Mouse (Mus musculus) frontal cortex, postnatal 36 days (tissue): ENCODE measurements at regions not wholly inside any gene's neighbourhood (a gene's known extent, or its start where the extent isn't known, plus 50 kb on each side); places are given as distances from the start of the nearest gene placed in this dataset.
A peak's percentile ranks its signal among the peaks of the same experiment; 100 is the strongest.

Experiments used
- DNase-seq, 2 experiments: peaks; one replicate each; pipeline ENCODE4 v3.0.0; 2022; ENCODE audit warnings: low spot score in 2 of 2

DNA sequence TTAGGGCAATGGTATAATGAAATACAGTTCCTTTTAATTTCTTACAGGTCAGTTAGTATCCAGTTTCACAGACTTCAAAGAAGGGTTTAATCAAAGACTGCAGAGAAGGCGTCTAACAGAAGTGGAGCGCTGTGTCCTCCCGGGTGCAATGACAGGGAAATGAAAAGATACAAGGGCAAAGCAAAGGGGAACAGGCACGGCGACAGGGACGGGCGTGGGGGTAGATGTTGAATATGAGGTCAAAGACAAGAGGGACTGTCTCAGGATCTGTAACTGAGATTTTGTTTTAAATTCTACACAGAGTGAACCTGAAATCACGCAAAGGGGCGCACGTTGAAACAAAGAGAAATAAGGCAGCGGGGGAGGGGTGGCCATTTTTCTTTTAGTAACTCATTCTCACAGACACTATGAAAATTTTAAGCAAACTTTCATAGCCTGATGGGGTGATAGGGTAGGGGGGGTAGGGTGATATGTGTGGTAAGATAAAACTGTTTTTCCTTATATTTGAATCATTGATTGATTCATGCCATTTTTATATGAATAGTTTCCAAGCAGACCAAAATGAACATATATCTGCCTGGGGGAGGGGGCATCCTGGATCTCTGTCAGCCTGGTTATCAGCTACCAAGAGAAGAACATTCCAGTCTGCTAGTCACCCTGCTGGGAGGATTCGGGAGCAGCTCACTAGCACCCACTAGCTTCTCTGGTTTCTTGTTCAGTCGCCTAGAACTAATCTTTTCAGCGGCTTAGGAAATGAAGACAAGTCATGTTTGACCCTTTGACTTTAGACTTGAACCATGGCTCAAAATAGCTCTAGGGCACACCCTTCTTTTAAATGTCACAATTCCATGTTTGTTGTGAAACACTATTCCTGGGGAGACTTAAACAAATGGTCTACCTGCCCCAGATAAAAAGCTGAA, 139.1 kb upstream of the Map3k7 start:
- no peak for DNase-seq

DNA sequence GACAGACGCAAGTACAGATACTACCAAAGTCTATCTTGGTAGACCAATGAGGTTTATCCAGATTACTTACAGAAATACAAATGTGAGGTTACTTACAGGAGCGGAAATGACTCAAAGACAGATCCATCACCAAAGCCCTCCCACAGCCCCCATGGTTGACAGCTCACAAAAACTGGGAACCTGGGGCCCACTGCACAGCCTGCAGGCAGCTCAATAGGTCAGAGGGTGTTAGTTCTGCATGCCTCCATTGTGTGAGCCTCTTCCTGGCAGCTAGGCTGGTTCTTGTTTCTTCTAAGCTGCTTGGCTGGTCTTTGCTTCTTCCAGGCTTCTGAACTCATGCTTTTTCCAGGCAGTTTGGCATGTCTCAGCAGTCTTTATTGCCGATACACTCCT, 138.5 kb upstream of the Map3k7 start:
- no peak for DNase-seq

DNA sequence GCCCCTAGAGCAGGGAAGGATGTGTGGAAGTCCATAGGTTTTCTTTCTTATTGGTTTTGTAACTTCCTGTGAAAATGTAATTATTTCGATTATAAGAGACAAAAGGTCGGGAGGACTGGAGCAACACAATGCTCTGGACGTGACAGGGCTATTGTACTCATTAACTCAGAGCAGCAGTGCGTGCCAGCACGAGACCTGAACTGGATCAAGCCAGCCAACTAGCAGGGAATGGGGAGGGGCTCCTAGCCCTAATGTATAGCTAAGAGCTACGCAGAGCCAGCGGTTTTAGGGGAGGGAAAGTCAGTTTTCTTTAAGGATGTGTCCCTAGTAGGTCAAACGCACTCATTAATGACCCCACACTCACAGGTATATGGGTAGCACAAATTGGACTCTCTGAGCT, 137.2 kb upstream of the Map3k7 start:
- no peak for DNase-seq

DNA sequence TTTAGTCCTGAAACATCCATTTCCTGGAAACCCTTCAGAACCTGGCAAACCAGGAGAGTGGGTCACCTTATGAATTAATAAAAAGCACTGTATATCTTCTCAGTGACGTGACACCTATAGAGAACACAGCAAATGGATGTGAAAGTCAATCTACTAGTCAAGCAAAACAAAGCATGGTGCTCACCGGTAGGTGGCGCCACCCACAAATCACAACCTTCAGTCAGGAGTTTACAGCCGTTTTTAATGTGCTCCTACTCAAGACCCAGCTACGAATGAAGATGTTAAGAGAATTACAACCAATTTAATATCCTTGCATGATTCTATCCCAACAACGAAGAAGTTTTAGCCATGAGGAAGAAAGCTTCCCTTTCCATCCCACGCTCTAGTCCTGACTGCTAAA, 136.6 kb upstream of the Map3k7 start:
- no peak for DNase-seq

DNA sequence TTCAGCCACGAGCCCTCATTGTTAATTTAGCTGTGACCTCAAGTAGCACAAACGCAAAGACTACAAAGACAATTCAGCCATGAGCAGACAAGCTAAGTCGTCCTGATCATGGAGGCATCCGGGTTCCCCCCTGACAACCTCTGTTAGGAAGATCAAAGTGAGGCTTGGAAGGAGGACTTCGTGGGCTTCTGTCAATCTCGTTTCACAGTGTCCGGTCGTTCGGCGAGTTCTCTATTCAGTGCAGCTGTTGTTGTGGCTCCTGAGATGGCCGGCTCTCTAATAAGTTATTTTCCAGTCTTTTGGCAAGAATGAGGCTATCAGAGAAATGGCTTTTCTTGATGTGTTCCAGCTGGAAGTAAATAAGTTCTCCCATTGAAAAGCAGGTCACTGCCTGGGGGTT, 133.7 kb upstream of the Map3k7 start:
- DNase-seq: no peak

DNA sequence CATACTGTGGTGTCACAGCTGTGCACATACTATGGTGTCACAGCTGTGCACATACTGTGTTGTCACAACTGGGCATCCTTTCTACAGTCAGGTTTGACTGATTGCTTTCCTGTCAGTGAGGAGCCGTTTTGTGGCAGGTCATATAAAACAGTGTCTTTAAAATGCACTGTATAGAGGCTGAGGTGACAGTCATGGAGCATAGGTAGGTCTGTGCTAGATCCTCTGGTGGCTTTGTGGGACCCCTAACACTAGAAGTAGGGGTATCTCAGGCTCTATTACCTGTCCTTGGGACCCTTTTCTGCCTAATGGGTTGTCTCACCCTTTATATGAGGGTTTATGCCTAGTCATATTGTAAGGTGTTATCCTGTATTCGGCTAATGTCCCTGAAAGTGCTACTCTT, 132.4 kb upstream of the Map3k7 start:
- no peak for DNase-seq

DNA sequence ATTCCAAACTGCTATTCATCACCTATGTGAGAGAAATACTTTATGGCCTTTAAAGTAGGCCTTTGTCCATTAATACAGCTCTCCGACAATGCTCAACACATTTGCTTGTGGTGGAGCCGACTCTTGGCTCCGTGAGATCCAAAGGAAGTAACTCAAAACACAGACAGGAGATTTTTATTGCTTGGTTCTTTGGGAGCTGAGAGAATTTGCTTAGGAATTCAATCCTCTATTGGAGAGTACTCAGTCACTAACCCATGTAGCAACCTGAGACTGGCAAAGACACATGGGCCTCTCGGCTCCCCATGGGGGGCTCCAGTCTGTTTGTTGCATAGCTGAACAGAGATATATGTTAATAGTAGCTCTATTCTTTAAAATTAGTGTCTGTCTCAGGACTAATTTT, 130.1 kb upstream of the Map3k7 start:
- no peak for DNase-seq

DNA sequence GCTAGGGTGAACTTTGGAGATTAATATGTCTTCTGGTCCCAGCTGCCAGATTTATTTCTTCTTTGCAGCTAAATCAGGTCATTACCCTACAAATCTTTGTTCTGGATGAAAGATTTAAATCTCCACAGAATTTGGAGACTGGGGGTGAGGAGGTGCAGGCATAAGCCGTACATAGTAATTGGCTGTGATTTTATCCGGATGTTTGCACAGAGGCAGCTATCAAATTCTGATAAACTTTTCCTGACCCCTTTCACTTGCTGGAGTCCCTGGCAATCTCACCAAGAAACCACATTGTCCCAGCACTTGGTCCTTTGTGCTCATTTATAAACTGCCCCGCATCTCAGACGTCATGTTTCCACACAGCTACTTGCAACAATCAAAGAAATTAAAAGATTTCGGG, 128.8 kb upstream of the Map3k7 start:
- DNase-seq: no peak

DNA sequence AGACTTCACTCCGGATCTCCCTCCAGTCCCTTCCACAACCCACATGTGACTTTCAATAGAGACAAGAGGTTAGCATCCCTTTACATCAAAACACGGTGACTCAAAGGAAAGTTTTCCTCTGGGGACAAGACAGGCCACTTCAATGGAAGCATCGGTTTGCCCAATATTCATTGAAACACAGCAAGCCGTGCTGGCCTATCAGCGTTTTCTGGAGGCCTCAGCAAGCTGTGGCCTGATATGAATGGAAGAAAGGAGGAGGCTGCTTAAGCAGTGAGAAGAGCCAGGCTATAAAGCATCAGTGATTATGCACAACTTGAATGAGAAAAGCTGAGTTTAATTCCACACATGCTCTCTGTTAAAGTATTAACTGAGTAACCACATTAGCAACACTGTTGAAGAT, 125.3 kb upstream of the Map3k7 start:
- DNase-seq: no peak

DNA sequence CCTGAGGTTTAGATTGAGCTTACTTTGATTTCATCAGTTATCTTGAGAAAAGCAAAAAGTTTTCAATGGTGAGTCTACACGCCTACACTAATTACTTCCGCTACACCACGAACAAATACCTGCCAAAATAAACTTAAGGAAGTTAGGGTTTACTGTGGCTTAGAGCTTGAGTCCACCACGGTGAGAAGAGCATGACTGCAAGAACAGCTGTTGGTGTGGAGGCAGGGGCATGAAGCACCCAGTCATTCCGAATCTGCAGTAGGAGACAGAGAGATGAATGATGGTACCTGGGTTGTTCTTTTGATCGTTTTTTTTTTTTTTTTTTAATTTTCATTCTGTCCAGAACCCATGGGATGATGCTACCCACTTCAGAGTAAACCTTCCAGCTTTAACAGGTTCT, 114.1 kb upstream of the Map3k7 start:
- no peak for DNase-seq

DNA sequence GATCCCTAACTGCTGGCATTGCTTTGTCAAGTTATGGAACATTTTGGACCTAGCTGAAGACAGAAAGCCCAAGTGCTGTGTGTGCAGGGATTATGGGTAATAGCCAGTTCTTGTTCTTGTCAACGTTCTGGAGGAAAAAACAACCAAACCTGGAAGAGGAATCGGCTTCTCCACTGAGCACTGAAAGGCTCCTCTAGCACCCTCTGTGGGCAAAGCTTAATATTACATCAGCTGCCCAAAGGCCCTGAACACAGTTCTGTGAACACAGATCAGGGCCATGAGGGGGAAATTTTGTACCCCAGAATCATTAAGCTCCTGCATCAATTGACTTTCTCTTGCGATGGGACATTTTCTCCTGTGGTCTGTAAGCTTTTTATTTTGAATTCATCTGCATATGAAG, 112.9 kb upstream of the Map3k7 start:
- DNase-seq: peak; percentile 11 to 25

DNA sequence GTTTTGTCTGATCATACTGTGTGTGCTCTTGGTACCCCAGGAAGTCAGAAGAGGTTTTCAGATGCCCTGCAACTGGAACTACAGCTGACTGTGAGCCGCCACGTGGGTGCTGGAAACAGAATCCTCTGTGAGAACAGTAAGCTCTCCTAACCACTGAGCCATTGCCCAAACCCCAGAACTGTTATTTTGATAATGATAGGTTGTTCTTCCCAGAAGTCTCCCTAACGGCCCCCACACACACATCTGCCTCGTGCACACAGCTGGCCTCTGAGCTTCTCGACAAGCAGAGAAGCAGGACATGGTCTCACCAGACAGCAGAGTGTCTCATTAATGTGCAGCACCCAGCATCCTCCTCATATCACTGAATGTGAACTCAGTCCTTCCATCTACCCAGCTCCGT, 110.0 kb upstream of the Map3k7 start:
- no peak for DNase-seq

DNA sequence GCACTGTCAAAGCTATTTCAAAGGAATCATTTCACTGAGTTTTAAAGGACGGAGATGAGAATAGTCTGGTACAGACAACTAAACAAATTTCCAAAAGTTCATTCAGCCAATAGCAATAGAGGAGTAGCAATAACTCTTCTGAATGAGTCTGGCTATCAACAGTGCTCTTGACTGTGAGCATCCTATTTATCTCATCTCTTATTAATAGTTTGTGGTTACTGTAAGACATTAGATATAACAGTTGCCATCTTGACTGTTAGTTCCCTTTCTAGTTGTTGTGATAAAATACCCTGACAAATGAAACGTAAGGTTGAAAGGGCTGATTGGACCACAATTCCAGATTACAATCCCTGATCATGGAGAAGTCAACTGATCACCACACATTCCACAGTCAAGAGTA, 103.5 kb upstream of the Map3k7 start:
- no peak for DNase-seq

DNA sequence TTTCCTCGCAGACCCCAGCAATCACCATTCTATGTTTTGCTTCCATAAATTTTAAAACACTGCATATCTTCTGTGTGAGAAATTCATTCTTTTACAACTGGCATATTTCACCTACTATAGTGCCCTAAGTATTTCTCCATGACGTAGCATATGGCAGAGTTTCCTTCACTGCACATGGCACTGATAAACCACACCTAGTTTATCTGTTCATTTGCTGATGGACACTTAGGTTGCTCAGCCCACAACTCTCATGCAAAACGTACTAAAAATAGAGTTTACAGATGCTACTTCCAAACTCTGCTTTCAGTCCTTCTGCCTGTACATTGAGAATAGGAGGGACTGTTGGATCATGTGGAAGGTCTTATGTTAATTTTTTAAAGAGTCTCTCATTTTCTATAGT, 102.7 kb upstream of the Map3k7 start:
- no peak for DNase-seq

DNA sequence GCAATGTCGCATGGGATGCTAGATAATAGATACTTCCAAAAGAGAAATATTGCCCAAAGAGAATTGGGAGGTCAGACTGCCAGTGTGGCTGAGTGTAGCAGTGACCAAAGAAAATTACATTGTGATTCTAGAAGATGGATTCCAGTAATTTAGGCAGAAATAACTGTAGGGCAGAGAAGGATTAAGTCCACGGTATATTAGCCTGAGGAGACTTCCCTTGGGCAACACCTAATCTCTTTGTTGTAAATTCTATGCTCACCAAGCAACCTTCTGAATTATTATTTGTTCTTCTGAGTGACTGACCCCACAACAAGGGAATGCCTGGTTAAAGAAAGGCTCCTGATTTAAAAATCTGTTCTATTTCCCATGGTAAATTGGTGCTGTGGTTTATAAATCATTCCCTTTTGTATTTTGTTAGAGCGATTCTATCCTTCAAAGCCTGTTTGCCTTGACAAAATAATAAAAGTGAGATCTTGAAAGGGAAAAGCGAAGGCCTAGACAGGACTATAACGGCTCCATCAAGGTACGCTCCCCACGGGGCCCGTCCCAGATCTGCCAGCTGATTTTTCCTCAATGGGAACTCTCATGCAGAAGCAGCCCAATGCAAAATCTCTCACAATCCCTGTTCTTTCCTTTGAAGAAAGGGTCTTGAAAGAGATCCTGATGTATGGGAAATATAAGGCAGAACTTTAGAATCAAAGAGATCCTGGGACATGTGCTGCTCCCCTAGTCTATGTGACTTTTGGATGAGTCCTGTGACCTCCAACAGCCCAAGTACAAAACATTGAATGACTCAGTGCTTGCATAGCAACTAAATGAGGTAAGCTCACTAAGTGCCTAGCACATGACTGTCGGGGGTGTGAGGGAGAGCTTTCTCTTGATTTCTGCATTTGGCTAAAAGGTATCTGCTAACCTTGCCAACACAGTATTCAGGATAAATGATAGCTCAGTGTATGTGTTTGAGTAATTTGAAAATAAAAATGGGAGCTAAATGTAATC, 90.6 kb upstream of the Map3k7 start:
- DNase-seq: no peak

DNA sequence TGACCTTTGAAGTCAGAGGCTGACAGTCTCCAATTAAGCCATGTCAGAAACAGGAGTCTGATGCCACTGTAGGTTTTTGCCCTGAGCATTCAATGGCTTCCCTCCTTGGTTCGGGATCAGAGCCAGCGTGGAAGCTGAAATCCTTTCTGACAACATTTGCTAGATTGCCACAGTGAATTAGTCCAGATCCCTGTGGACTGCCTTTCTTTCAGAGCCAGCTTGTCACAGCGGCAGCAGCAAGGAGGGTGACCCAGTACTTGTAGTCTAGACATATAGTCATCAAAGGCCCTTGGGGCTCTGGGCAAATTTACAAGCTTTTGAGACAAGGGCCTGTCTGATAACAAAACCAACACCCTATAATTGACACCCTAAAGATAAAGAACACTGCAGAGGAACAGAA, 86.5 kb upstream of the Map3k7 start:
- no peak for DNase-seq

DNA sequence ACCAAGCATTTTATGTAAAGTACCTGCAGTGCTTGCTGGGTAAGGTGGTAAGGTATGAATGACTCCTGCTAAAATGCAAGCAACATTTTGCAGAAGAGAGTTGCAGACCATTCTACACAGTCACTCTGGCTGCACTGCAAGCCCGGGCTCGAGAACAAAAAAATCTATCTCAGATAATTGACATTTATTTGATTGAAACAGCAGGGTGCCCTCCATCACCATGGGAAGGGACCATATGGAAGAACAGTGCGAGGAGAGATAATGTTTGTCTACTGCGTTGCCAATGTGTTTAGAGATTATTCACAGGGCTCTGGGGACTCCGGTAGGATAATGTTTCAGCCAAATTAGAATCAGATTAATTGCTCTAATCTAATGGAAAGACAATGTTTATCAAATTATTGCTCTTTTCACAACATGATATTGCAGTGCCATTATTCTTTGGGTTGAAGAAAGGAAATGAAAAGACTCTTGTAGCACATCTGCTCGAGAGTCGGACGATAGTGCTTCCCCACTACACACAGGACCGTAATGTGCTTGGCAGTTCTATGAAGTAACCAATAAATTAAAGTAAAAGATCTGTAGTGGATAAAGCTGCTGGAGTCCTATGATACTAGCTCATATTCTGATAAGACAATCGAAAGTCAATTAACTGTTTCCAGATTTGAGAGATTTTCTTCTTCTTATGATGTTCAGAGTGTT, 85.3 kb upstream of the Map3k7 start:
- DNase-seq: no peak

DNA sequence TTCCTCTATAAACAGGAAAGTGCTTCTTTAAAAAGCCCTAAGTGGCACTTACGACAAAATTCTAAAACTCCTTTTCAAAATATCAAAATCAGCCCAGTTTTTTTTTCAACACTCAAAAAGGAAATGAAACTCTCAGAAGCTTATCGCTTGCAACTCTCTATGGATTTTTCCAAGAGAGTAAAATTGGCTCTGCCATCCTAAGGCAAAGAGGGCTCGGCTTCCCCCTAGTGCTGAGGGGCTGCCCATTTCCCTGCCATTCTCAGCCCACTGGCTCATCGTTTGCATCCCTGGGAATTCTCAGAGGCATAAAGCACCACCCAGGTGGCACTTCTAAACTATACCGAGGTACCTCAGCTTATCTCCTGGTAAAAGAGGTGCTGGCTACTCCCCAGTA, 84.7 kb upstream of the Map3k7 start:
- no peak for DNase-seq

DNA sequence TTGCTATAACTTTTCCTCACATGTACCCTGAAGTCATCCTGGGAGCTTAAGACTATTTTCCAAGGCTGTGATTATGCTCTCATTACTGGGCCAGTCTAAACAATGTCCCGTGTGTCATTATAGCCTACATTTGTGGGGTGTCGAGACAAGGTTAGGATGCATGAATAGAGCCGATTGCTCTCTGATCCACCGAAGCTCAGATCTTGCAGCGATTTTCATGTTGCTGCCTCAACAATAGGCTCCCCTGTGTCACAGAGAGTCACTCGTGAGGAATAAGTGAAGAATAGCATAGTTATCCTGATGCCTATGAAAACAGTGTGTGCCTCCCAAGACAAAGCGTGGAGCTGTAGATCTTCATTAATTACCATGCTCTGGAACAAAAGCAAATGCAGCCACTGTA, 83.7 kb upstream of the Map3k7 start:
- peak; percentile 3 to 4 for DNase-seq

DNA sequence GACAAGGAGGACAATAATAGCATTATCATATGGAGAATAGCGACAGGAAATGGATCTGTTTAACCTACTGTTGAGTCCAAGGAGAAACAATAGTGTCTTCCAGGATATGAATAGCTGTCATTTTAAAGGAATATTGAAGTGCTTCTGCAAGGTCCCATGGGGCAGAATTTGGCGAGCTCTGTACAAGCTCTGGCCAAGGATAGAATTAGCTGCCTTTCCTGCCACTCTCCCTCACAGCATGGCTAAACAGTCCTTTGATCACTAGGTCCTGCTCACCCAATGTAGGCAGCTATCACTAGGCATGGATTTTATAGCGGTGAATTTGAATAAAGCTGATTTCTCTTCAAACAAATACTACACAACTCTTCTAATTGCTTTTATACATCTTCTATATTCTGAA, 74.2 kb upstream of the Map3k7 start:
- DNase-seq: no peak

DNA sequence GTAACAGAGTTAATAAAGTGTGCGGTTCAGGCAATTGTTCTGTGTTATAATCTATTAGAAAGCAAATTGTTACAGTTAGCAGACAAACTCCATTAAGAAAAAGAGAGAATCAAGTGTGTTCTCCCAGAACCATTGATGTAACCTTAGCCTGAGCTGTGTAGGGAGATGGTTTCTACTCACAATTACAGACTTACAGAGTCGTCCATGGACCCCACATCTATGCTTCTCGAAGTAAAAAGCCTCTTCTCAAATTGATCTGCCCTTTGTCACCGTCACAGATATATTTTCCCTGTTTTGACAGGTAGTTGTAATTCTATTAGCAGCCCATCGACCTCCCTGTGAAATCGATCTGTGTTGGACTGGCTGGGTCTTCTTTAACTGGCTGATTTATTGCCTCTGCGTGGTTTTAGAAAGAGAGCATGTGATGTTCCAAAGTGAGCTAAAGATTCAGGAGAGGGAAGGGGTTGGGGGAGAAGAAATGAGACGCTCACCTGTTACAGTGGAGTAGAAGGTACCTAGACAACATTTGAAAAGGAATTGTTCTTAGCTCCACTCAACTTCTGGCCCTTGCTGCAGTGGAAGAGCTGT, 54.7 kb upstream of the Map3k7 start:
- no peak for DNase-seq
